Comparison of ENCODE assay signal across 9 mouse cellular contexts in the genomic region with DNA sequence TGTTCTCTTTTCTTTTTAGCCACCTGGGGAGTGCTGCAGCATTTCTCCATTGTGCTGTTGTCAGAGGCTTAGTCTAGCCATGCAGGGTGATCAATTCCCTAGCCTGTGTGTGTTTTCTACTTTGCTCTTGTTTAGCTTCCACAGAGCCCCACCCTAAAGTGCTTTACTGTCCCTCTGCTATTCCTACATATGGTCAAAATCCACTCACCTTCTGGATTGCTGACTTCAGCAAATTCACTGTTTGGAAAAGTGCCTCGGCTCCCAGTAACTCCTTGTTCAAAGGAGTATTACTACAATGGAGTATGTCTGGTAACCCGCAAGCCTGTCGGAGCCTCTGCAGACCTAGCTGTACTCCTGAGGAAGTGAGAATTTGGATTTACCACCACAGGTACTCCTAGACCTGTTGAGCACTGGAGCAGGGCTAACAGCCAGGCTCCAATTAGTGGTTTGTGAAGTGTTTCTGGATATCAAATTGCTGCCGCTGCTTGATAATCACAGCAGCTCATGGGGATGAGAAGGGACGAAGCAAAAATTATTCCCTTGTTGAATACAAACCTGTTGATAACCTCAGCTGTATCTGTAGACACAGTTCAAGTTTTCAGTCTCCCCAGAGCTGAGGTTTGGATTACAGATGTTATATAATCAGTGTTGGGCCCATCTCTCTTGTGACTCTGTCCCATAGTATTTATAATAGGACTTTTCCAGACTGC. TPM values are rescaled to one million over a fixed set of nuclear protein-coding genes. Genes with fewer than 3 reads are reported as not detected.
A peak's percentile ranks its signal among the peaks of the same experiment; 100 is the strongest.
DNase-seq lines count a peak whose midpoint lies in the region; ATAC-seq and TF ChIP-seq lines count a peak whose summit lies in the region.
"Had no signal": no experiment of that assay in that cellular context is flagged by ENCODE, and none has a peak within 500 bp of the region (broad histone marks: within the 10 kb centered on the region; RNA-seq: fewer than 3 reads in every experiment).

No protein-coding gene starts in this region.

- 63% methylated on average over 5 of the region's 5 CpGs for WGBS in neural tube, embryonic 11.5 days
- WGBS in lung, postnatal 0 days = 33% methylated on average over 5 of the region's 5 CpGs
- 40% methylated on average over 5 of the region's 5 CpGs for WGBS in stomach, postnatal 0 days

- H3K9me3 ChIP-seq in neural tube, embryonic 11.5 days (ENCODE audit: control insufficient read depth, low read length) = no peaks in the 10 kb centered on the region
- H3K9me3 ChIP-seq in lung, postnatal 0 days (ENCODE audit: low read length) = no peaks in the 10 kb centered on the region
- H3K9me3 ChIP-seq in stomach, postnatal 0 days (ENCODE audit: control insufficient read depth, low read length) = no peaks in the 10 kb centered on the region

- no peak for TF ChIP-seq EP300 in lung, postnatal 0 days (IDR thresholded peaks at IDR 0.05)
- TF ChIP-seq EP300 in stomach, postnatal 0 days (optimal IDR thresholded peaks at IDR 0.05) = no peak

- TF ChIP-seq CTCF in lung, postnatal 0 days (IDR thresholded peaks at IDR 0.05) = no peak
- no peak for TF ChIP-seq CTCF in stomach, postnatal 0 days (IDR thresholded peaks at IDR 0.05; ENCODE audit: low read depth)

- ATAC-seq in CD4-positive, CD25-positive, alpha-beta regulatory T cell, adult 4 months = no peak
- no peak for ATAC-seq in neural tube, embryonic 11.5 days (ENCODE audit: insufficient read depth, low FRiP score, low TSS enrichment)
- no peak for ATAC-seq in lung, postnatal 0 days
- ATAC-seq in stomach, postnatal 0 days (ENCODE audit: low FRiP score, low TSS enrichment) = no peak

- H3K9ac ChIP-seq in neural tube, embryonic 11.5 days (ENCODE audit: low read length) = no peak overlapping the region
- 0 out of 2 replicates have a peak overlapping the region, but pooled peaks have one; percentile 1 for H3K9ac ChIP-seq in lung, postnatal 0 days (replicated peaks; ENCODE audit: low read depth)
- H3K9ac ChIP-seq in stomach, postnatal 0 days (ENCODE audit: low read length) = 0 out of 2 replicates have a peak overlapping the region, but pooled peaks have one; percentile 35

- H3K4me1 ChIP-seq in neural tube, embryonic 11.5 days (ENCODE audit: control insufficient read depth, insufficient read depth, low read length) = 0 out of 2 replicates have a peak, but pooled peaks cover 6% of the 10 kb centered on the region
- no peaks in the 10 kb centered on the region for H3K4me1 ChIP-seq in lung, postnatal 0 days (ENCODE audit: insufficient read depth, low read depth, low read length)
- H3K4me1 ChIP-seq in stomach, postnatal 0 days (replicated peaks; ENCODE audit: control insufficient read depth, insufficient read depth) = no peaks in the 10 kb centered on the region

- no peaks in the 10 kb centered on the region for H3K36me3 ChIP-seq in neural tube, embryonic 11.5 days (ENCODE audit: control insufficient read depth, insufficient read depth, low read length)
- H3K36me3 ChIP-seq in lung, postnatal 0 days (ENCODE audit: insufficient read depth, low read length) = peaks cover 4% of the 10 kb centered on the region; the same call in 1 of the 2 replicates
- H3K36me3 ChIP-seq in stomach, postnatal 0 days (ENCODE audit: control insufficient read depth, insufficient read depth, low read length) = no peaks in the 10 kb centered on the region

- H3K27me3 ChIP-seq in neural tube, embryonic 11.5 days (ENCODE audit: control insufficient read depth, insufficient read depth, low read length) = no peaks in the 10 kb centered on the region
- no peaks in the 10 kb centered on the region for H3K27me3 ChIP-seq in lung, postnatal 0 days (replicated peaks; ENCODE audit: insufficient read depth, low read length)
- no peaks in the 10 kb centered on the region for H3K27me3 ChIP-seq in stomach, postnatal 0 days (ENCODE audit: control insufficient read depth, insufficient read depth, low read length)

- peak overlapping the region; percentile 4; the same call in 1 of the 2 replicates for H3K4me2 ChIP-seq in neural tube, embryonic 11.5 days (ENCODE audit: low read depth)
- peak overlapping the region; percentile 70 for H3K4me2 ChIP-seq in lung, postnatal 0 days (replicated peaks; ENCODE audit: low read depth, low read length)
- H3K4me2 ChIP-seq in stomach, postnatal 0 days (replicated peaks; ENCODE audit: low read depth) = peak overlapping the region; percentile 77

- peak overlapping the region; percentile 84 for H3K4me3 ChIP-seq in neural tube, embryonic 11.5 days (ENCODE audit: low read depth, low read length)
- H3K4me3 ChIP-seq in lung, postnatal 0 days (ENCODE audit: low read depth, low read length) = peak overlapping the region; percentile 94
- H3K4me3 ChIP-seq in stomach, postnatal 0 days (ENCODE audit: low read depth, low read length) = peak overlapping the region; percentile 90; the same call in 1 of the 2 replicates

- DNase-seq in CD4-positive, CD25-positive, alpha-beta regulatory T cell, adult 2 months (ENCODE audit: low read depth, low spot score) = peak; percentile 43
- no peak for DNase-seq in neural tube, embryonic 11.5 days (ENCODE audit: low spot score)
- no peak for DNase-seq in neural tube, embryonic 10.5 days (ENCODE audit: extremely low spot score, low spot score)
- DNase-seq in lung, postnatal 0 days (ENCODE audit: low spot score) = peak; percentile 56
- DNase-seq in stomach, postnatal 0 days (ENCODE audit: low spot score) = peak; percentile 53
- no peak for DNase-seq in cerebellum, adult 11-12 months
- DNase-seq in liver = no peak
- DNase-seq: cerebellum, adult 11 months had no signal

- no peak overlapping the region for H3K27ac ChIP-seq in neural tube, embryonic 11.5 days (ENCODE audit: low read depth, low read length)
- H3K27ac ChIP-seq in lung, postnatal 0 days (ENCODE audit: low read length) = no peak overlapping the region
- H3K27ac ChIP-seq in stomach, postnatal 0 days (replicated peaks) = peak overlapping the region; percentile 40; the same call in 1 of the 2 replicates

RNA-seq across cellular contexts. Expression of a gene that starts 3.8 kb away (rescaled TPM):
- polyA plus RNA-seq in CD4-positive, CD25-positive, alpha-beta regulatory T cell, adult 4 months (2017; shearing (Covaris generic)) = 10 to 100 TPM; 19.7 to 31.0 TPM
- polyA plus RNA-seq in neural tube, embryonic 11.5 days (2014; fragmentation: Nextera tagmentation; extraction: Ambion mirVana) = 49.6 and 52.9 TPM in 2 replicates
- polyA plus RNA-seq in lung, postnatal 0 days (2015; fragmentation: Nextera tagmentation; extraction: Ambion mirVana) = 145 and 158 TPM in 2 replicates
- 80.2 and 88.9 TPM in 2 replicates for polyA plus RNA-seq in stomach, postnatal 0 days (2015; fragmentation: Nextera tagmentation; extraction: Ambion mirVana)

Comparison
In these comparisons a context has a peak if more than half of its experiments do, and no peak if none do; other contexts are left out.
1. DNase-seq: peak in CD4-positive, CD25-positive, alpha-beta regulatory T cell, adult 2 months (single experiment), lung, postnatal 0 days (single experiment) and stomach, postnatal 0 days (single experiment); none in neural tube, embryonic 11.5 days (single experiment), neural tube, embryonic 10.5 days (single experiment), cerebellum, adult 11-12 months (single experiment) and liver (single experiment).
2. H3K4me2 ChIP-seq: peak in every context shown above with its lines; median percentile 77 in stomach, postnatal 0 days; 70 in lung, postnatal 0 days; 4 in neural tube, embryonic 11.5 days.
3. Peak in every context shown above with its lines, with median percentiles within 50 percentile points of each other: H3K4me3 ChIP-seq.